Mouse (Mus musculus) kidney, postnatal 4 days (tissue): ENCODE results near the gene Gyg.
A peak's percentile ranks its signal among the peaks of the same experiment; 100 is the strongest.

ENCODE experiments used
- DNase-seq, 2 experiments: peaks; one replicate each; pipeline ENCODE4 v3.0.0; 2021; ENCODE audit warnings: mixed read lengths in 2 of 2

Gyg gene

DNA sequence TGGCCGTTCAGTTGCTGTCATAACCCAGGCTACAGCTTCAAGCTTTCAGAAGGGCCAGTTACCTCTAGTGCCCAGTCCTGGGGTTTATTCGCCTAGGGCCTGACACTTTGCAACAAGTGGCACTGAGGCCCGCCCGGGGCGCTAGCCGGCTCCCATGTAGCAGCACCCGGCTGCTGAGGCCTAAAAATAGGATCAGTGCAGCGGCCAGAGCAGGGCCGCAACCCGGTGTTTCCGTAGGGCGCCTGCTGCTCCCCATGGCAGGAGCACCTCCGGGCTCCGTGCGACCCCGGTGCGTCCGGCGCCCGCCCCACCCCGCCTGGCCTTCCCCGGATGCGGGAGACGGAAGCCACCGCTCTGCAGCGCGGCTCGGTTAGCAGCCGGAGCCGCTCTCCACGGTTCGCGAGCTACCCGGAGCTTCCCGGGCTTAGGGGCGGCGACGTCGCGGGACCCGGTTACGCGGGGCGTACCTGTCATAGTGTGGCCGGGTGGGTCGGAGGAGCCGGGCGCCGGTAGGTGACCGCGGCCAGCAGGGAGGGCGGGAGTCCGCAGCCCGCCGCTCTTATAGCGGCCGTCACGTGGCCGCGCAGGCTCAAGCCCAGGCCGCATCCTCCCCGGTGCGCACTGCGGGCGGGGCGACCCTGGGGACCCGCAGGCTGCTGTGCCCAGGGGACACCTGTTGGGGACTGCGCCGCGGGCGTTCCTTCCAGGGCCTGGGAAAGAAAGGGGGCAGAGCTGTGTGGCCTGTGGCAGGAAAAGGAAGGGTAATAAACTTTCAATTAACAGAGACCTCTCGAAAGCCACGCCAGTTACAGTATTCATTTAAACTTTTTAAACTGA lies at the start of gene Gyg:
Gene Gyg (minus strand): TSS at position 787 of the 837 bp plus-strand sequence.
- DNase-seq, result peak; percentile 68 to 80

DNA sequence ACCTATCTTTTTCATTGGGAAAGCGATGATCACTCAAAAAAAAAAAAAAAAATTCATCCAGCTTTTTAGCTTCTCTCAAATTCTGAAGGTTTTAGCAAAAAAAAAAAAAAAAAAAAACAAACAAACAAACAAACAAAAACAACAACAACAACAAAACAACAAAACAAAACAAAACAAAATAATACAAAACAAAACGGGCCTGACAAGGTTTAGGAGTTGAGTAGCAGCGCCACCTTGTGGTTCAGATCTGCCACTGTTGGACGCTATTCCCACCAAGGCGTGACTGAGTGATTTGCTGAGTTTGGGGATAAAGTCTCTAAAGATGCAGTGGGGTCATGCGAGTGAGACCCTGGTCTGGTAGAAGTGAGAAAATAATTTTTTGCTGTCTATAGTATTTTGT lies 43.8 kb upstream of the Gyg start:
- peak; percentile 73 to 74 for DNase-seq

DNA sequence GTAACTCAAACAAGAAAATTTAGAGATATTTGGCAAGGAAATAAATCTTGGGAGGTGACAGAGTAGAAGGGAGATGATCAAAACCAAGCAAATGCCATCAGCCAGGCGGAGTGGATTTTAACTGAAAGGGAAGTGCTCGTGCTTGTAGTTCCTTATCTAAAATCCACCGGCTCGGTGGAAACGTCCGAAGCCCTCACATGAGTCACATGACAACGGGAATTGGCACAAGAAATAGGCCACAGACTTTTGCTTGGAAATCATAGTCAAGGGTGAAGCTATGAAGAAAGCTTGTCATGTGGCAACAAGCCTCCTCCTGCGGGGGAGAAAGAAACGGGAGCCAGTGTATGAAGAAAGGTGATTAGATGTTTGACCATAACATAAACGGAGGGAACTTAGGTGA lies 42.8 kb upstream of the Gyg start:
- no peak for DNase-seq

DNA sequence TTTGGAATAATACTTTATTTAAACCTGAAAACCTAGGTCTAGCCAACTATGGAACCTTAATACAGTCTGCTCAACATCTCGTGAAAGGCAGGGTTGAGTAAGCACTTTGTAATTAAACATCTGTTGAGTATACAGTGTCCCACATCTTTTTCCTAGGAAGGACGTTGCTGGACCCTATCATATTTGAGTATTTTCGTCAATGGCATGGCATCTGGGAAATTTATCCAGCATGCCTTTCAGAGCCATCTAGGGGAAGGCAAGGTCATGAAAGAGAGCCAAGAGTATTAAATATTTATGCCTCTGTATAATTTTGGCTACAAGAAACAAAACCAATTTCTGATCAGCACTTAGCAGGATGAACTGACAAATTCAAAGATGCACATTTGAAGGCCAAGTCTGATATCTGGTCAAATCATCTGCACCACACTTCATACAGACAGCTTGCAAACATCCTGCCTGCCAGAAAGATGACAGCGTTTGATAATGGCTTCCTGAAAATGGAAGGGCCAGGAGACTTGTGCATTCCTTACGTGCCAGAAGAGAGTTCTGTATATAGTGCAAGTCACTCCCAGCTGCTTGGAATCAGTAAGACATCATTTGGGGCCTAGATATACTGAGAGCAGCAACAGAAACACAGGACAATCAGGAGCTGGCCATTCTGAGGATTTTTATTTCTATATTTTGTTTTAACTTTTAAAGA lies 34.0 kb upstream of the Gyg start:
- no peak for DNase-seq

DNA sequence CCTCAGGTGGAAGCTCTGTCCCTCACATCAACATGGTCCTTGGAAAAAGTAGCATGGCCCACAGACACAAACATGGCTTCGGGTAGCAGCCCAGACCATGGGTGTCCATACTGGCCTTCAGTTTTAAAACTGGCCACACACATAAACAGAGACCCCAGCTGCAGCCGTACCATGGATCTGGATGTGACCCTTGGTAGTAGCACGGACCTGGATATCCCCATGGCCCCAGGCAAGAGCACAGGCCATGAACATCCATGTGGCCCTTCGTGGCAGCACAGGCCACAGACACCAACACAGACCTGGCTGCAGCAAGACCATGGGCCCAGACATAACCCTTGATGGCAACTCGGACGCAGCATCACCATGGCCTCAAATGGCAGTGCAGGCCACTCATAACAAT lies 17.3 kb upstream of the Gyg start:
- DNase-seq, result no peak

DNA sequence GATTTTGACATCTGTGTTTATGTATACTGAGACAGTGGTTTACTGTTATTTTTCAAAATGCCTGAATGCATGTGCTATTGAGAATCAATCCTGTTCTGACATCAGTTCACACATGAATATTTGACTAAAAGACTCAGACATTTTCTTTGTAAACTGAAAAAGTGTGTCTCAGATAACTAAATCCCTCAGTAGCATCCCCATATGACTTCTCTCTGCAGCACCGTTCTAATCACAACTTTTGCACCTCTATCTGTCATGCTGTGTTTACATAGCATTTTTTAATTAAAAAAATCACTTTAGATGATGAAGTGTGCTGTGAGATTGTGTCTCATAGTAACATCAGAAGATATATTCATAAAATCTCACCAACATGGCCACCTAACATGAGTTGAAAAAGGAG lies 12.4 kb upstream of the Gyg start:
- no peak for DNase-seq

DNA sequence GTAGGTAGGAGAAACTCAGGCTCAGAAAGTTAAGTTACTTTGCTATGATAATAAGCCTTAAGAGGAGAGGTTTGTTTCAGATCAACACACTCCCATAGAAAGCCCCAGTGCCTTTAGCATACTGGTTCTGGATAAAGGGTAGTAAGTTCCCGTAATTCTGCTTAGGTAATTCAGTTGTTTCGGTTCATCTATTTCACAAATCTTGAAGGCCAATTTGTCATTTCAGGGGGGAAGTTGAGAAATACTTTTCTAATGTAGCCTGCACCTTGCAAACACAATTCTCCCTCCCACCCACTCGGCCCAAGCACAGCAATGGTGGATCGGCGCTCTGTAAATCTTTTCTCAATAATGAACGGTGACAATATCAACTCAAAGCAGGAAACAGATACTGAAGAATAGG lies 359 bp upstream of the Gyg start:
- no peak for DNase-seq

DNA sequence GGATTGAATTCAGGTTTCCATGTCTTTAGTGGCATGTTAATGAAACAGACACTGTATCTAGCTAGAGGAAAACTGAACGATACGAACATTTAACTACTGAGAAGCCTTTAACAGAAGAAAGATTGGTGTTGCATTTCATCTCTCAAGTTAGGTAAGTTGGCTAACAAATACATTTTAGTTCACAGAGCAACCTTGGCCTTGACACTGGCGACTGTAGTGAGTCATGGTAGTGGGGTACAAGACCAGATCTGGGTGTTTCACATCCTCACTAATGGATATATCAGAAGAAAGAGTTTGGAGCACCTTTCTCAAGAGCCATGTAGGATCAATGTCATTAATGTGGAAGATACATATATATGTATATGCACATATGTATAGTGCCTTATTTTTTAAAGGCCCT lies 3.5 kb downstream of the Gyg start:
- DNase-seq, result no peak

DNA sequence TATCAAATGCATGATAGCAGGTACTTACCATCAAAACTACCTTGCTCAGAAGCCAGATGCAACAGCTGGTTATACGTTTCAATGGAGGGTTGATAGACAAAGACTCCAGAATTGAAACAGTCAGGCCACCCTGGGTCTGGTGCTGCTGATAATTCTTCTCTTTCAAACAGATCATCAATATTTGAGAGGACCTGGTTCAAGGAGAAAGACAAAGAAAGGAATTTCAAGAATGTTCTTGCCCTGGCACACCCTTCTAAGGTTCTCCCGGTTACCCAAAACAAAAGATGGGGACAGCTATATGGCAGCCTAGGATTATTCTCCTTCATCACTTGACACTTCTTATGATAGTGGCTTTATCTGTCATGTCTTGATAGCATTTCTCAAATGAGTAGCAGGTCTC lies 4.6 kb downstream of the Gyg start:
- no peak for DNase-seq

DNA sequence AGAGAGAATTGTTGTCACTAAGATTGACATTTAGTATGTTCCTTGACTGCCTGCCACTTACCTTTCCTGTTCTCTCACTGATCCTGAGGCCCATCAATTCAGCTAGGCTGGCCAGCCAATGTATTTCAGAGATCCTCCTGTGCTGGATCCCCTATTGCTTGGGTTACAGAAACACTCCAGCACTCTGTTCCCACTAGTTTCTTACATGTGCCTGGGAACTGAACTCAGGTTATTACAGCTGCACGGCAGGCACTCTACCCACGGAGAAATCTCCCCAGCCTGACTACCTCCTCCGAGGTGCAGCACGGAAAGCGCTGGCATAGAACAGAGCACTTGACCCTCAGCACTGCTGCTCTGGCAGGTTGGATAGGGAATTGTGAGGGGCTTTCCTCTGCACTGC lies 7.5 kb downstream of the Gyg start:
- no peak for DNase-seq

DNA sequence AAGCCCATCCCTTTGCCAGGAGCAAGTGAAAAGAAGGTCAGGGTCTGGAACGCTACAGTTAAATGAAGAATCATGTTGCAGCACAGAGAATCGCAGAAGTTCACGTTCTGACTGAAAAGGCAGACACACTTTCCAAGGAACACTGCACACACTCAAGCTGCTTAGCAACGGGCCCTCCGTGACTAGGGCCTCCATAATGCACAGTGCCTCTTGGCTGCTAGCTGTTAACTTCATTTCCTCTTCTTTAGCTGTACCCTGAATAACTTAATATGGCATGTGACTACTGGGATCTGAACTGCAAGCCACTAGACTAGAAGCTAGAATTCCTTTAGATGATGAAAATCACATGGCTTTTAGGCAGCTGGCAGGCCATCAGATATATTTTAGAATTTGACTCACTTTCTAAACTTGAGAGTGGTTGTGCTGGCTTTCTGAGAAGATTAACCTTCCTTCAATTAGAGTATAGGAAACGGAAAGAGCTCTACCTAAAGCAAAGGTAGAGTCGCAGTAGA lies 8.2 kb downstream of the Gyg start:
- DNase-seq, result no peak

DNA sequence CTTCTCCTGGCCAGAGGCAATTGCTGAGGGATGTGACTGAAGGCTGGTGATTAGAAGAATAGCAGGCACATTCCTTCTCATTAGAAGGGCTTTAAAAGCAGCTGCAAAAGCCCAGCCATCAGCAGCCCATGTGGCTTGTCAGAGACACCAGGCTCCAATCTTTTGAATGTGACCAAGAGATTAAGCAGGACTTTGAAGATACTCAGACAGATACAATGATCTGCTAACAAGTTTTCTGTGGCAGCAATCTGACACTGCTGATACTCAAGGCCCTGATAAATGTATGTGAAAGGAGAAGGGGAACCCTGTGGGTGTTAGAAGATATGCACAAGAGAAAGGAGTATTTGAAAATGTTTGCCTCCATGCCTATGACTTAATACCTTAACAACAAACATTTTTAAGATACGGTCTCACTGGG lies 9.4 kb downstream of the Gyg start:
- no peak for DNase-seq

DNA sequence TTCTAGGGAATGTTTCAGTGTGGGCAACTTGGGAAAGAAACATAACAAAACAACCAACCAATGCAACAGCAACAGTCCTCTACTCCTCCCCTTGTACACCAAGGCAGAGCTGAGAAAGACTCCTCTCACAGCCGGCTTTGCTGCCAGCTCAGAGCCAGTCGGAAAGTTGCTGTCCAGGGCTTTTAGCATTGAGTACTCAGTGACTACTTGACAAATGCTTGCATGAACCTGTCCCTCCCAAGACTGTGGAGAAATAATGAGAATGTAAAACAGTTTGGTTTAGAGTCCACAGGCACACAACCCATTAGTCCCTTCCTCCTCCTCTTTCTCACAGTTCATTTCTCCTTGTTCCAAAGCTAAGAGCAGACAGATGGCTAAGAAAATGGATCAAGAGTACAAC lies 10.7 kb downstream of the Gyg start:
- DNase-seq, result no peak

DNA sequence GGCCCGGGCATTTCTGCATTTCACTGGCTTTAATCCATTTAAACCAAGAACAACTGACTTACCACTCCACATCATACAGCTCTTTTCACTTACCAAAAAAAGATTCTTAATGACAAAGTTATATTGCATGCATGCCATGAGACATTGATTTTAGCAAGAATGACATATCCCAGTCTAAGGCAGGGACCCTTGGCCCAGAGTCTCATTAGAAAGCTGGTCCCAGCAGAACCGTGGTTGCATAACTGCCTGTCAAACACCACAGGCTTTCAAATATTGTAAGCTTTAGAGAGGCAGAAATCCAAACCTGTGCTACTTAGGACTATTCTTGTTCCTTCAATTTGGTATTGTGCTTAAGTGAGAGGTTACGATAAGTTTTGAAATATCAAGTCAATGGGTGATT lies 11.4 kb downstream of the Gyg start:
- DNase-seq, result no peak

DNA sequence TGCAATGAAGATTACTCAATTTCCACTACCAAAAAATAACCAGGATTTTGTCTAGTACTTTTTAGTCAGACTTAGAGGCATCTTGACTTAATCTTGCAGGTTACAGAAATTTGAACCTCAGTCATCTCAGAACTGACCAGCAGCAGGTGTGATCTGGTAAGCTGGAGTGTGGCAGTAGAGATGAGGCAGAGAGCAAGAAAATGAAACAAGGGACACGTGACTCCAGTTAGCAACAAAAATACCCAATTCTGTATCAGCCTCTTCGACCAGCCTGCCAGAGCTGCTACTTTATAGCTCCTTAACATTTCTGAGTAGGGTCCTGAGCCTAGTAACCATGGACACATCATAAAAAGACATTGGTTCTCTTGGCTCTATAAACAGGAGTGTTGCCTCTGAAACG lies 12.5 kb downstream of the Gyg start:
- no peak for DNase-seq

DNA sequence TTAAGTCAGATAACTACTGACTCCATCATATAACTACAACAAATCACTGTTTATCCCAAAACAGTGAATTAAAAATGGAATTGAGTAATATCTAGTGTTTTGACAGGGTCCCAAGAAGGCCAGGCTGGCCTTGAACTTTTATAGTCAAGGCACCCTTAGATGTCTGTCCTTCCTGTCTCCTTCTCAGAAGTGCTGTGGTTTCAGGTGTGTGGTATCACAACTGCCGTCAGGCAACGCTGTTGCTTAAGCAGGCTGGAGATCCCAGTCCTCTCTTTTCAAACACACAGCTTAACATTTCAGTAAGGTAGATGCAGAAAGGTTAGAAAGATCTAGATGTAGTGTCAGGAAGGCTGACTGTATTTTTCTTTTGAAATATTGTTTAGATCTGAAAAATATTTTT lies 13.0 kb downstream of the Gyg start:
- no peak for DNase-seq

DNA sequence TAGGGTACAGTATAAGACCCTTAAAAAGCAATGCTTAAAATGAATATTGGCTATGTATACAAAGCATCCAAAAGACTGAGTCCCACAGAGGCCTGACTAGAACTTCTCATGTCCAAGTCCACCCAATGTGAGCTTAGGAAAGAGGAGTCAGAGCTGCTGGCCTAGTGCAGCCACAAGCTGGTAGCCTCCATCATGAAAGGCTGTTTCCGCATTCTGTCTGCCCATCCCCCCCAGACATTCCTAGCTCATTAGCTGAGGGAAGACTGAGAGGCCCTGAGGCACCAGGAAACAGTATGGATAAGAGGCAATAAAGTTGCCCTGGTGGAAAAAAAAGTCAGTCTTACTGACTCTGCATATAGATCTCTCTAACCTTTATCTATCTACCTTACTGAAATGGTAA lies 13.4 kb downstream of the Gyg start:
- peak in 1 of 2 experiments; percentile 20 for DNase-seq

DNA sequence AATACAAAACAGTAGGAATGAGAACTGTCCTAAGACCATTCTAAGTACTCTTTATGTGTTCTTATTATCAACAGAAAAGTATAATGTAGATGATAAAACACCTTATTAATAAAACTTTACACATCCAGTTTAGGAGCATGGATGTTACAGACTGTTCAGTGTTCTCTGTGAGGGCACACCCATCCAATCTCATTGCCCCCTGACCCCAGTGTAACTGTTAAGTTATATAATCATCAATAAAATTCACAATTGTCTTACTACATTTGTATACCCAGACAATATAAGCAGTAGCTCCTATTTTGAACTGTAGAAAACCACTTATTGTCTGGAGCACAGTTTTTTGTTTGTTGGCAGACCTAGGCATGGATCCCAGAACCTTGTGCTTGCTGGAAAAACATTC lies 13.9 kb downstream of the Gyg start:
- DNase-seq, result no peak

DNA sequence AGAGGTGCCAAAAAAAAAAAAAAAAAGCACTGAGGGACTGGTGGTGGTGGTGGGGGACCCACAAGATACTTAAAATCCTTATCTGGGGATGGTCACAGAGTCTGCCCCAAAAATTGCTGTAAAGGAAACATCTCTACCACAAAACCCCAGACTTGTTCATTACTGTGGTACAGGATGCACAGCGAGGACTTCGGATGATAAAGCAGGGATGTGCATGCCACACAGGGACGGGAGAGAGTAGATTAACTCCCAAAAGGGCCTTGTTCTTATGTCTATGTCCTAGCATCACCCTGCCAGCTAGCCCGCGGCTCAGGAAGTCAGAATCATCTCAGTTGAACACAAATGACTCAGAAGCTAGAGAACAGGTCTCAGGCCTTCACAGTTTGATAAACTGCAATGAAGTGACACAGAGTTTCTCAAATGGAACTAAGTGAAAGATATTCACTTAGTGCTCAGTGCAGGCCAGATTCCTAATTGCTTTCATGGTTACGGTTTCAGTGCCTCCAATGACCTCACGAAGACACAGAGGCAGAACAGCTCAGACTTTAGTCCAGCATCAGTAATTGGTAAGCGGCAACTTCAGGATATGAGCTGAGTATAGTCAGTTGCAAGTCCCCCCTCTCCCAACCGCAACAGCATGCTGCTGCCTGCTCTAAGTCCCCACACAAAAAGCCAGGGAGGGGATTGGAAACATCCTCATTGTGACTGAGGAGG lies 18.1 kb downstream of the Gyg start:
- DNase-seq, result no peak

DNA sequence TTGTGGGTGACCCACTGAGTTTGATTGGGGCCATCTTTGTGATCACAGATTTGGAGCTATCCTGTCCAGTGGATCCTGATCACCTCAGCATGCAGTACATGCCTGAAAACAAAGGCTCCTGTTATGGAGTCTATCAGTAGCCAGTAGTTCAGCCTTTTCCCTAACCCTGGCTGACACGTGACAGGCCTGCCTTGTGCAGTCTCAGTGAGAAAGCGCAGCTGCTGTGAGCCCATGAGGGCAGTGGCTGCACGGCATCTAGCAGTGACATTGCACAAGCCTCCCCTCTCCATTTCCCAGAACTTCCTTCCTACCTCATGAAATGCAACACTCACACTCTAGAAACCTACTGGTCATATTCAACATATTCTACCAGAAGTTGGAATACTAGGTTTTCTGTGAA lies 20.6 kb downstream of the Gyg start:
- peak; percentile 17 to 30 for DNase-seq

DNA sequence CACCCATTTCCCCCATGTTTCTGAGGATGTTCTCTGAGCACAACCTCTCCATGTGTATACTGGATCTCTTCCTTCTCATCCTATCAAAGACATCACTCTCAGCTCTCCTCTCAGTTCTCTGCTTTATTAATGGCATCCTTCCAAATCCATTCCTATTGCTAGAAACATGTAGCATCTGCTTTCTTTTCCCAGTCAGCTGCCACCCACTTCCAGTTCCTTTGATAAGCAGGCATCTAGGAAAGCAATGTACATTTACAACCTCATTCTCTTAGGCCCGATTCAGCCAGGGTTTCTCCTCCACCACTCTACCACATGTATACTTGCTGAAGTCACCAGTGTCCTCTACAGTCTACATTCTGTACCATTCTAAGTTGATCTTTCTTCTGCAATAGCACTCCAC lies 21.4 kb downstream of the Gyg start:
- no peak for DNase-seq

DNA sequence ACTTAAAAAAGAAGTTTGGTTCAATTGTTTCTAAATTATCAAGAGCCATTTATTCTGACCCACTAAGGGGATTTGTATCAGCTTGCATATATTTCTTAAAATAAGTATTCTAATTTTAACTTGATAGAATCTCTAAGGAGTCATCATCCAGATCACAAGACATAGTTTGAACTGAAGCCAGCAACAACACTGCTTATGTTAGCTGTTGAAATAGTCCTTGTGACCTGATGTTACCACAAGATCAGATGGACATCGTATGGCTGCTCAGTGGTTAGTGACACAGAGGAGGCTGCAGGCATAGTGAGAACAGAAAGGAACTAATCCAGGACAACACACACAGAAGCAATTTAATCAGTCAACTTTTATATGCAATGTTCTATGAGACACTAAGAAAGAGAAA lies 22.4 kb downstream of the Gyg start:
- DNase-seq, result no peak

DNA sequence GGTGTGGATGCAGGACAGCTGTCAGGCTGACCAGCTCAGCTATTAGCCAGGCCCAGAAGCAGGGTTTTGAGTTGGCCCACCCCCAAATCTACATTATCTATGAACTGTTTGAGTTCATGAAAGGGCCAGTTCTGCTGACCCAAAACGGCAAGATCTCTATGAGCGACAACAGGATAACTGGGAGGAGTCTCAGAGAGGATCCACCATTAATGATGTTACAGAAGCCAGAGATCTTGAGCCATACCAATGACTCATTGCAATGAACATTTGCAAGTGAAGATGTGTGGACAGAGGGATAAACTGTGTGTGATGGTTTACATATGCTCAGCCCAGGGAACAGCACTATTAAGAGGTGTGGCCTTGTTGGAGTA lies 23.8 kb downstream of the Gyg start:
- DNase-seq, result no peak
